Mouse (Mus musculus): Measurements from ENCODE around the gene Gm4565.
"Not testable (repeated sequence)": the region's sequence is repeated elsewhere in the genome, so short reads cannot be mapped to it uniquely, and the experiment has no call there.

Gm4565 gene

GRCm38 (mm10) chr7:22588027-22588426 lies at the start of gene Gm4565:
Gm4565 (minus strand) TSS chr7:22588127.
- not testable (repeated sequence) for DNase-seq (ENCODE audit: low spot score)

GRCm38 (mm10) chr7:22565243-22565642 lies 22.7 kb downstream of the Gm4565 start, which contains the start of gene Gm4201:
Gm4201 (minus strand) TSS chr7:22565343.
- not testable (repeated sequence) for DNase-seq (ENCODE audit: low spot score)

- not testable (repeated sequence) for DNase-seq (ENCODE audit: low spot score)
Observed at GRCm38 (mm10) chr7:22534787-22535186, 53.1 kb downstream of the Gm4565 start, which contains the start of gene Gm8677. Gm8677 (minus strand) TSS chr7:22534887.

Data from left cerebral cortex, adult 11 months (tissue).